Mouse (Mus musculus): Measurements from ENCODE around the gene Fam189b. TPM values are rescaled to one million over a fixed set of nuclear protein-coding genes. Genes with fewer than 3 reads are reported as not detected.
"Not testable (repeated sequence)": the region's sequence is repeated elsewhere in the genome, so short reads cannot be mapped to it uniquely, and the experiment has no call there.

Gene Fam189b
- total RNA-seq, 2 experiments from 2014 or later: 15.8 to 17.2 TPM

- peak overlapping the region; percentile 77 for H3K4me3 ChIP-seq
- TF ChIP-seq CTCF (IDR thresholded peaks at IDR 0.05): no peak
- peak; percentile 64 for DNase-seq
- intact Hi-C loops (cut with DNase I): no loop called here
- H3K27ac ChIP-seq: no peak overlapping the region
These were observed 23.7 kb upstream of the Fam189b start for GRCm38 (mm10) chr3:89159211-89159610.

DNA sequence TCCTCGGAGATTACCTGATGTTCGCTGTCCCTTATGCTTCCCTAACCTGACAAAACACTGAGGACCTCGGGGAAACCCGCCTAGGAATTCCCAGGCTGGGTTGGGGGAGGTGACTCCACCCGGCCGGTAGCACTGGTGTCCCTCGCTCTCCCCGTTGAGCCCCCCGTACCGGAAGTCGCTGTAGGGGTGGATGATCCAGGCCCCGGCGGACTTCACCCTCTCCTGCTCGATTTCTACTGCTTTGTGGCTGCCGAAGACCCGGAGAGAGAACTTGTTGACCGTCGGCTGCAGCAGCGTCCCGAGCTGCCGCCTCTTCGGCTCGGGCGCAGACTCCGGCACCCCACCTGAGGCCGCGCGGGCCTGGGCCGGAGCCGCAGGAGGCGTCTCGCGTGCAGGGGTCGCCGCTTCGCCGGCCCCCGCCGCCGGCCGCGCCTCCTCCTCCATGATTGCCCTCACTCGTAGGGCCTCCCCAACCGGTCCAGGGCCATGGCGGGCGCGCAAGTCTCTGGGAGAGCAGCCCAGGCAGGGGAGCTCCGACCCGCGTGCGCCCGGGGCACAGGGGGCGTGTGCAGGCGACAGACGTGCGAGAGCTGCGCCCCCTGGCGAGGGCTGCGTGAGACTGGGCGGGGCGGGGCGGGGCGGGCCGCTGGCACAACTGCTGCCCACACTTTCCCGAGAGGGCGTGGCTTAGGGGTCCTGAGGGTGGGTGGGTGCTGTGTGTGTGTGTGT lies 23.2 kb upstream of the Fam189b start, which contains the start of gene Hcn3:
Gene Hcn3, minus strand, starts transcription at position 581 of the 729 bp plus-strand sequence.
- H3K27ac ChIP-seq: no peak within 1 kb of the TSS
- DNase-seq: peak; percentile 73
- peak; percentile 63 for TF ChIP-seq CTCF (IDR thresholded peaks at IDR 0.05)
- intact Hi-C loops (cut with DNase I): loop anchor here (1.0 to 10.0 kb wide), 2 partner anchors 55 to 69 kb away; partner anchors contain the start of gene Thbs3
- peak within 1 kb of the TSS; percentile 77 for H3K4me3 ChIP-seq

DNA sequence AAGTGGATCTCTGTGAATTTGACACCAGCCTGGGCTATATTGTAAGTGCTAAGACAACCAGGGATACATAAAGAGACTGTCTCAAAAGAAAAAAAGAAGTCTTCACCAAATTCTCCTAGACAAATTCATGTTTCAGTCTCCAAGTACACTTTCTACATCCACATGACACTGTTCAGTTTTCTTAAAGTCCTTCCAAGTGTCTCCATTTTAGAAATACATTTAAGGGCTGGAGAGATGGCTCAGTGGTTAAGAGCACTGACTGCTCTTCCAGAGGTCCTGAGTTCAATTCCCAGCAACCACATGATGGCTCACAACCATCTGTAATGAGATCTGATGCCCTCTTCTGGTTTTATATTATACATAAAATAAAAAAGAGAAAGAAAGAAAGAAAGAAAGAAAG lies 21.7 kb upstream of the Fam189b start:
- intact Hi-C loops (cut with DNase I): loop anchor here (10.0 kb wide), 1 partner anchor 54 kb away; the partner anchor contains the start of gene Thbs3
- not testable (repeated sequence) for DNase-seq, H3K27ac ChIP-seq, H3K4me3 ChIP-seq

GRCm38 (mm10) chr3:89161786-89162185 lies 21.2 kb upstream of the Fam189b start:
- no peak overlapping the region for H3K27ac ChIP-seq
- H3K4me3 ChIP-seq: no peak overlapping the region
- DNase-seq: no peak
- intact Hi-C loops (cut with DNase I): loop anchor here (10.0 kb wide), 1 partner anchor 53 kb away; the partner anchor contains the start of gene Thbs3
- no peak for TF ChIP-seq CTCF (IDR thresholded peaks at IDR 0.05)

GRCm38 (mm10) chr3:89163123-89163522 lies 19.8 kb upstream of the Fam189b start:
- H3K4me3 ChIP-seq: no peak overlapping the region
- TF ChIP-seq CTCF (IDR thresholded peaks at IDR 0.05): no peak
- no peak for DNase-seq
- intact Hi-C loops (cut with DNase I): loop anchor here (10.0 kb wide), 1 partner anchor 52 kb away; the partner anchor contains the start of gene Thbs3
- no peak overlapping the region for H3K27ac ChIP-seq

- intact Hi-C loops (cut with DNase I): loop anchor here (10.0 kb wide), 1 partner anchor 51 kb away; the partner anchor contains the start of gene Thbs3
- TF ChIP-seq CTCF (IDR thresholded peaks at IDR 0.05): no peak
- DNase-seq: no peak
- H3K4me3 ChIP-seq: peak overlapping the region; percentile 90
- peak overlapping the region; percentile 97 for H3K27ac ChIP-seq
These were observed 19.2 kb upstream of the Fam189b start for GRCm38 (mm10) chr3:89163643-89164245.

- peak; percentile 98 for DNase-seq
- H3K27ac ChIP-seq: peak within 1 kb of the TSS; percentile 97
- intact Hi-C loops (cut with DNase I): loop anchor here (10.0 kb wide), 1 partner anchor 50 kb away; the partner anchor contains the start of gene Thbs3
- no peak for TF ChIP-seq CTCF (IDR thresholded peaks at IDR 0.05)
- peak within 1 kb of the TSS; percentile 90 for H3K4me3 ChIP-seq
These were observed 18.3 kb upstream of the Fam189b start, which contains the start of gene Clk2 for GRCm38 (mm10) chr3:89164506-89165267. TSS of gene Clk2 (plus strand) at chr3:89164795.

GRCm38 (mm10) chr3:89165268-89165870 lies 17.6 kb upstream of the Fam189b start:
- intact Hi-C loops (cut with DNase I): loop anchor here (10.0 kb wide), 1 partner anchor 49 kb away; the partner anchor contains the start of gene Thbs3
- no peak for DNase-seq
- TF ChIP-seq CTCF (IDR thresholded peaks at IDR 0.05): no peak
- H3K4me3 ChIP-seq: peak overlapping the region; percentile 90
- peak overlapping the region; percentile 97 for H3K27ac ChIP-seq

- no peak overlapping the region for H3K4me3 ChIP-seq
- H3K27ac ChIP-seq: no peak overlapping the region
- intact Hi-C loops (cut with DNase I): loop anchor here (10.0 kb wide), 1 partner anchor 48 kb away; the partner anchor contains the start of gene Thbs3
- TF ChIP-seq CTCF (IDR thresholded peaks at IDR 0.05): no peak
- DNase-seq: no peak
These were observed 16.0 kb upstream of the Fam189b start for GRCm38 (mm10) chr3:89166945-89167344.

DNA sequence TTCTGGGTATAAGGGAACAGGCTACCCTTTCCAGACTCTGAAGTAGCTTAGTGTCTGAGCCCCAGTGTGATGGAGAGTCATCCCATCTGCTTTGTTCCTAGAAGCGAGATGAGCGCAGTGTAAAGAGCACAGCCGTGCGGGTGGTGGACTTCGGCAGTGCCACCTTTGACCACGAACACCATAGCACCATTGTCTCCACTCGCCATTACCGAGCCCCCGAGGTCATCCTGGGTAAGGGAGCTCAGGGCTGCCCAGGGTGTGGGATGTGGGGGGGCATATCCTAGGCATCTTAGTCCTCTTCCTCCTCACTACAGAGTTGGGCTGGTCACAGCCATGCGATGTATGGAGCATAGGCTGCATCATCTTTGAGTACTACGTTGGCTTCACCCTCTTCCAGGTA lies 8.1 kb upstream of the Fam189b start:
- intact Hi-C loops (cut with DNase I): no loop called here
- Histone ChIP-seq H3K4me3 (no peak overlapping the region), H3K27ac (no peak overlapping the region)
- no peak for DNase-seq
- no peak for TF ChIP-seq CTCF (IDR thresholded peaks at IDR 0.05)

DNA sequence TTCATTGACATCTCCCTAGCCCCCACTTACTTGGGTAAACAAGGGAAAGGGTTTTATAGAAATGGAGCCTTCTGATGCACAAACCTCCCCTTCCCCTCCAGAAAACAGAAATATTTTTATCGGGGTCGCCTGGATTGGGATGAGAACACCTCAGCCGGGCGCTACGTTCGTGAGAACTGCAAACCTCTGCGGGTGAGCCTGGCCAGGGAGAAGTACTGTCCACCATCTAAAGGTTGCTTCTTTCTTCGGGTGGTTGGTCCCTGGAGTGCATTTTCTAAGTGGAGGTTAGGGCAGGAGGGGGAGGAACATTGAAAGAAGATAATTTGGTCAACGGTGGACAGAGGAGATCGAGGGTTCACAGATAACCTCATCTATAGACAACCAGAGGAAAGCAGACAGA lies 7.4 kb upstream of the Fam189b start:
- TF ChIP-seq CTCF (IDR thresholded peaks at IDR 0.05): no peak
- H3K27ac ChIP-seq: no peak overlapping the region
- intact Hi-C loops (cut with DNase I): no loop called here
- no peak overlapping the region for H3K4me3 ChIP-seq
- no peak for DNase-seq

DNA sequence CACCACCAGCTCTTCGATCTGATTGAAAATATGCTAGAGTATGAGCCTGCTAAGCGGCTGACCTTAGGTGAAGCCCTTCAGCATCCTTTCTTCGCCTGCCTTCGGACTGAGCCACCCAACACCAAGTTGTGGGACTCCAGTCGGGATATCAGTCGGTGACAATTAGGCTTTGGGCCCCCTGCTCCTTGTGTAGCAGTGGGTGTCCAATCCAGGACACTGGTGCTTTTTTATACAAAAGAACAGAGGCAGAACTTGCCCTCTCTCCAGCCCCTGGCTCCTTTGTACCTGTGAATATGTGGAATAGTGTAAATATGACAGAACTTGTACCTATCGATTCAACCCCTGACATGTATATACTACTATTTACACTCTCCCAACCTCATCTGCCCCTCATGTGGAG lies 6.5 kb upstream of the Fam189b start:
- no peak for DNase-seq
- intact Hi-C loops (cut with DNase I): no loop called here
- H3K27ac ChIP-seq: no peak overlapping the region
- H3K4me3 ChIP-seq: no peak overlapping the region
- TF ChIP-seq CTCF (IDR thresholded peaks at IDR 0.05): no peak
